Mouse (Mus musculus) urinary bladder, postnatal 25 days (tissue): ENCODE data around the gene Mest.

Experiments
- DNase-seq: peaks from one replicate; pipeline ENCODE4 v3.0.0; 2022; ENCODE audit warnings: low spot score

Gene Mest

DNA sequence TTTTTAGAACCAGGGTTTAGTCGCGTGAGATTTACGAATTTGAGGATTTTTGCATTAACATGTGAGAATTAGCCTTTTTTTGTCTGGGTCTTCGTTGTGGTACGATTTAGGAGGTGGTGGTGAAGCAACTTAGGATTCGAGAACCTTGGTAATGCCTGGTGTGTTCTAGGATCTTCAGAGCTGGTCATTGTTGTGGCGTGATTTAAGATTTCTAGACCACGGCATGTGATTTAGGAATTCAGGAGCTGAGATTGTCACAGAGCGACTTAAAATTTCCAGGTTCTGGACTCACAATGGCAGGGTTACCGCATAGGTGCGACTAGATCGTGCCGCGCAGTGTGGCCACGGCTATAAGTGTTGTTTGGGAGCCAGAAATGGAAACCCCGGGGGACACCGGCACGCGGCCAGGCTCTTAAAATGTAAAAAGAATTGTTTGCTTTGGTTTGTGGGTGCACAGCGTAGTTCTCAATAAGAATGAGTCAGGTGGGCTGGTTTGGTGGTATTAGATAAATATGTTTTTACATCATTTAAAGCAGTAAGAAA is 15.2 kb downstream of the Mest start:
- no peak for DNase-seq

DNA sequence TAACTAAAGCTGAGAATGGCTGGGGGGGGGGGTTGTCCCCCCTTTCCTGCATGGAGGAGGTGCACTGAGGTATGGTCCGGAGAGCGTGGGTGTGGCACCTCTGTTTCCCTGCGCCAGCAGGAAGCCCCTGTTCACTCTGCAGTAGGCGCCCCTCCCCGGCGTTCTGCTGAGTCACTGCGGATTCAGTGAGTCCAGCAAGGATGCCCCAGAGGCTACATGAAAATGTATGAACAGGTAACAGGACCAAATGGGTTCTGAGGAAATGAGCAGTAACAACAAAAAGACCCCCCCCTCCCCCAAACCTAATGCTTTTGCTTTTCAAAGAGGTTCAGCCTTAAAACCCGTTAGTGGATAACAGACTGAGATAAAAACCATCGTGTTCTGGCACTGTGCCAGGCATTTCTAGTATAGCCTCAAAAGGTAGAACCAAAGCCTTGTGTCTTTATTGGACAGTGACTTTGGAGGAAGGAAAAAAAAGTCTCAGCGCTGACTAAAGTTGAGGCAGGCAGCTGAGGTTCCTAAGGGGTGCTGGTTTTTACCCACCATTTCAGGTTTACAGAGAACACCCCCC is 15.9 kb downstream of the Mest start:
- no peak for DNase-seq

DNA sequence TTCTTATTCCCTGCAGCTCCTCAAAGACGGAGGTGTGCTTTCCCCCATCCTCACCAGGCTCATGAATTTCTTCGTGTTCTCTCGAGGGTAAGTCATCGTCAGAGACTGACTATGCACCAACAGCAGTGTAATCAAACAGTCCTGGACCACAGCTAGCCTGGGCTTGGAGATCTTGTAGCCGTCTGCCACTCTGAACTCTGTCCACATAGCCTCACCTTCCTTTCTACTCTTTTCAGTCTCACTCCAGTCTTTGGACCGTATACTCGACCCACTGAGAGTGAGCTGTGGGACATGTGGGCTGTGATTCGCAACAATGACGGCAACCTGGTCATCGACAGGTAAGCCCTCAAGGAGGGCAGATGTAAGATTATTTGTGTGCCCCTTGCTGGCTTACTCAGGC is 21.5 kb downstream of the Mest start:
- DNase-seq, result no peak

DNA sequence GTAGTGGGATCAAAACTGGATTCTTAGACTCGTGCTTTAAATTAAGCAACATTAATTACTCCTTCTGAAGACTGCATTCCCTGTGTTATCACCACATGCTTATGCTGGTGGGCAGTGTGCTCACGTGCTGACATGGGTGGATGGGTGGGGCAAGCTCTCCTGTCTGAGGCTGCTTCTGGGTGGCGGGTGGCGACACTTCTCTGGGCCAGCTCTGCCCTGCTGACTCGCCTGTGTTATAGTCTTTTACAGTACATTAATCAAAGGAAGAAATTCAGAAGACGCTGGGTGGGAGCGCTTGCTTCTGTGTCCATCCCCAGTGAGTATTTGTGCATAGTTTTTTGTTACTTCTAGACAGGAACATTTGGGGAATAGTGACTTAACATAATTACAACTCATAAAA is 22.2 kb downstream of the Mest start:
- no peak for DNase-seq

DNA sequence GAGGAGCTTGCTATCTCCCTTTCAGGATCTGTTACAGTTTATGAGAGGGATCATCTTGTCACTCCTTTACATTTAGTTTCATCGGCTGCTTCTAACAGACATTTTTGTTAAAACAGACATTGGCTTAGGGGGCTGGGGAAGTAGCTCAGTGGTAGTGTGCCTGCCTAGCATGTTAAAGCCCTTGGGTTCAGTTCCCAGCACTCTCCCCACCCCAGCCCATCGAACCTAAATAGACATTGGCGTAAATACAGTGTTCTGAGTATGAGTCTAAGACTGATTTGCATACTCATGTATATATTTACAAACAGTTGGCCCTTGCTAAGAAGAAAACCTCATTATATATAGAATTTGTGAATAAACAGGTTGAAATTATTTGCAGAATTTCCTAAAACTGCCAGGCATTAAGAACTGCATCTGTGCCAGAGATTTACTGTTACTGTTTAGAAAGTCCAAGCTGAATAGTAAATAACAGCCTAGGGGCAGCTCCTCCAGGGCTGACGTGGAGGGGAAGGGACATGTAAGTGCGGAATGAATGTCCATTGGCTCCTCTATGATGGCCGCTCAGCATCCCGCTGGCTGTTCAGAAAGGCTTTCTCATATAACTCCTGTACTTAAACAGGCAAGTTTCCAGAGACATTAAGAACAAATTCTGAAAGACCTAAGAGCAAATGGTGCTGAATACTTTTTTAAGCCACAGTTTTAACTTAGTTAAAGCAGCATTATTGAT is 24.4 kb downstream of the Mest start:
- no peak for DNase-seq

DNA sequence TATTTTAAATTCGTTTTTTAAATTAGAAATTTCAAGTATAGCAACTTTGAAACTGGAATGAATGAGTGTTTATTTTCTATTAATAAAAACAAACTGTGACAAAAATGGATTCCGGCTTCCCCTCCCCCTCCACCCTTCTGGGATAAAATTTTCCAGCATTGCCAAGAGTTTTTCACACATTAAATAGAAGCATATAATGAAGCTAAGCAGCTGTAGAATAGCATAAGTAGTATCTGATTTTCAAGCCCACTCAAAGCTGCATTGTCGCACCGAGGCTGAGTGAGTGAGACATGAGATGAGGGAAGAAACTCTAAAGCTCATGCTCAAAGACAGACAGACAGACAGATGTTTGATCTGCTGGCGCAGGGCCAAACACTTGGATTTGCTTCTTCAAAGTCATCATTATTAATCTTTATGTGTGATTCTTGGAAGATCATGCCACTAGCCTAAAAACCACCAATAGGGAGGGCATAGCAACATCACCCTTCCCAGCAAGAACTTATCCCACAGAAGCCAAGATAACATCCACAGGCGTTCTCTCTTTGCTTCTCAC is 25.1 kb downstream of the Mest start:
- DNase-seq, result no peak

DNA sequence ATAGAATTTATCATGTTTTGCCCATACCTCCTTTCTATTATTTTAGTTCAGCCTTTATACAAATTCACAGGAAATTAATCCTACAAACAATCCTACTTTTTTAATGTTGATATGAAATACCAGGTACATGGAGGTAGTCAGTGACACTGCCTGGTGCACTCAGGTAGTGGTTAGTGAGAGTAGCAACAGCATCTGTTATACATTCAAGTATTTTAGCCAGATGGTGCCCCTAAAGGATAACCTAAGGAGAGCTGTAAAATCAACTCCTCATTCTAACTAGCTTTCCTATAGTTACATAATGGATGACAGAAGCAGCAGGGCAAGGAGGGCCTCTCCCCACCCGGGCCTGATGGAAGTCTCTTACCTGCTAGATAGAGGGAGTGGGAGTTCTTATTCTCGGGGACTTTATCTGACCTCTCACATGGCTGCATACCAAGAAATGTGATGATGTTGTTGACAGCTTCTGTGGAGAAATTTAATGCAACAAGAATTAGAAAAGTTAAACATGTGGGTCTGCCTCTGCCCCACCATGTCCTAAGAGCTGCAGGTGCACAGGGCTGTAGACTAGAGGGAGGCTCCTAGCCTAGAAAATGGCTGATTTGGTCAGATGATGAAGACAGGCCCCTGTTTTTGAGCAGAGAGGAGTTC is 25.8 kb downstream of the Mest start:
- DNase-seq, result no peak

DNA sequence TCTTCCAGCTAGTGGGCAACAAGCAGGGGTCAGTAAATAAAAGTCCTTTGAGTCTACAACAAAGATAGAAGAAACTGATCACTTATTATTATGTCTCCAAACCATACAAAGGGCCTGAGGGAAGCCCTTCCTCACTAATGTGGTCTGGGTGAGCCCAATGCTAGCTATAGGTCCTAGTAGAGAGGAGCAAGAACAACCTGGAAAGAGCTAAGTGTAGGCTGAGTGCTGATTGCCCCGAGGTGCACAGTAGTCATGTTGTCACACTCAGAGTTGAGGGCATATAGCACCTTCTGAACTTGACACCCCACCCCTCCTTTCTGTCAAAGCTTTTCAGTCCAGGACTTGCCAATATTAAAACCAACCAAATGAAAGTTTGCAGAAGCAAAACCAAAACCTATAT is 26.5 kb downstream of the Mest start:
- no peak for DNase-seq

DNA sequence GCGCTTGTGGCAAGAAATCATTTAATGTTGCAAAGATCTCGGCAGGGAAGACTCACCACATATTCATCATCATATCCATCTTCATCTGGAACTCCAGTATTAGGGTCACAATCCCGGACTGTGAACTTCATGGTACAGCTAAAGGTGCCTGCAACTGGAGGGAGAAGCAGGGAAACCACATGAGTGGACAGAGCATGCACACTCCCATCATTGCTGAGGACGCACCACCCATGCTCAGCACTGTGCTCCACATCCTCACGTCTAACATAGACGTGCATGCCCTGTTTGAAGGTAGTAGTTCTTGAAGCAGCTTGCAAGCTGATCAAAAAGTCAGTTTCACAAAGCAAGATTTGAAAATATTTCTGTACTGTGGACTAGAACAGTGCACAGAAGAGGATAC is 27.1 kb downstream of the Mest start:
- no peak for DNase-seq

DNA sequence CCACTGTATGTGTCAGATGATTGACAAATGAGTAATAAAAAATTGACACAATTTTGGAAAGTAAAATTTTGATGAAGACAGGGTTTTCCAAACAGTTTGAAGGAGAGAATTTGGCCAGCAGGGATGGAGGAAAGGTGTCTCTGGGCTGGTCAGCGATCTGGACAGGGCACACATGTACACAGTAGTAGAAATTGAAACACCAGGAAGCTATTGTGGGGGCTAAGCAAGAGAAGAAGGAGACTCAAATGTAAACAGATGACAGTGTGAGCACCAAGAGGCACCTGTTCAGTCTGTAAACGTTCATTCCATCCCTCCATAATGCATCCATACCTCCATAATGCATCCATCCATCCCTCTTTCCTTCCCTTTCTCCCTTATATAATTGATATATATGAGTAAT is 27.9 kb downstream of the Mest start:
- no peak for DNase-seq
